Mouse (Mus musculus) CD4-positive naive resting alpha-beta T cell, adult 57 days (primary cell): ENCODE results near the gene Eif3f. TPM values are rescaled to one million over a fixed set of nuclear protein-coding genes. Genes with fewer than 3 reads are reported as not detected.

Source experiments
- total RNA-seq: library from RNA; stranded (reverse); gene quantifications from one replicate; pipeline ENCODE4 v1.2.4, GENCODE M21; 2023

Eif3f gene
- total RNA-seq, result 250 TPM

GRCm38 (mm10) chr7:108933794-108934731 is at the start of gene Eif3f:
Gene Eif3f, plus strand, starts transcription at chr7:108934417.

DNA sequence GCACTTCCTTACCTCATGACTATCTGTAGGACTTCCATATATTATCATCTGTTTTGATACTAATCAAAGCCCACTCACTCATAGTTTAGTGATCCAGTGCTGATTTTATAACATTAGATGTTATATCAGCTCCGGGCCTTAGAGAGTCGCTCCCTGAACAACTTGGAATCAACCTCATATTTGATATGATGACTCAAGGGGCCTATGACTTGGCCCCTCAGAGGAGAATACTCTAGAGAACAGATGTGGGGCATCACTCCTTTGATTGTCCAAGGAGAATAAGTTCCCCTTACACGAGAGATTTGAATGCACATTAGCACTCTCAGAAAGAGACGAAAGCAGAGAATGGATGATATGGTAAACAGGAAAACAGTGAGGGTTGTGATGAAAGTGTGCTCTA is 49.3 kb upstream of the Eif3f start, which contains the start of gene Olfr518:
Gene Olfr518, minus strand, starts transcription at position 101 of the 400 bp plus-strand sequence.

DNA sequence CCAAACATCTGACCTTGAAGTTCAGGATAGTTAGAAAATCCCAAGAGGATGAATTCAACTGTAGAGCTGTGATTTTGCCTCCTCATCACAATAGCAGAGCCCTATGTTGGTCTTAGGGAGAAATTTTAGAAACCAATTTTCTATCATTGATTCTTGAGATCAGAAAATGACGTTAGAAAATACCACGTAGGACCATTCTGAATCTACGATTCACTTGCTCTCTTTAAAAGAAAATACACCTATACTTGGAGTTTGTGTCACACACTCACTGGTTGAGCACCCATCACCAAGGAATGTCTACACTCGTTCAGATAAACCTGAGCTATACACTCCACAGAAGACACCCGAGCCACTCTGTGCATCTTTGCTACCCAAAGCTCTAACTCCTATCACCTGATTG is 39.9 kb upstream of the Eif3f start, which contains the start of gene Olfr519:
Gene Olfr519, minus strand, starts transcription at position 101 of the 400 bp plus-strand sequence.

GRCm38 (mm10) chr7:108929726-108930393 is 4.4 kb upstream of the Eif3f start, which contains the start of gene Nlrp10:
Gene Nlrp10, minus strand, starts transcription at chr7:108930178.

DNA sequence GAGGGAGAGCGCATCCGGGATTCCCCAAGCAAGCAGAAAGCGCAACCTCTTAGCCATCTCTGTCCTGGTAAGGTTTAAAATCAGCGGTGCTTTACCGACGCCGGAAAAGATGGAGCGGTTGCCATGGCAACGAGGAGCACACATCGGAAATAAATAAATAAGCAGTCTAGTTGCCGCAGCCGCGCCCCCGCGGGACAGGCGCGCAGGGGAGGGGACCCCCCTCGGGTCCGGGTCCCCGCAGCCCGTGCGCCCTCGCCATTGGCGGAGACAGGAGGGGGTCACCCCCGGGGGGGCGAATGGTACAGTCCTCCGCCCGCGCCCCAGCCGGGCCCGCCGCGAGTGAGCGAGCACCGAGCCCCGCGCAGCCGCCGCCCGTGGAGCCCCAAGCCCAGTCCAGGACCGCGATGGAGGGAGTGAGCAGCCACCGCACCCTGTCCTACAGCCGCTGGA is 16.1 kb downstream of the Eif3f start, which contains the start of gene Tub:
Gene Tub, plus strand, starts transcription at position 27 of the 450 bp plus-strand sequence.

Other genes with a start within 250 kb of the Eif3f start
- gene Olfr512, start 221.1 kb upstream of the Eif3f start, total RNA-seq, result not detected
- gene Olfr513, start 183.4 kb upstream of the Eif3f start, total RNA-seq, result not detected
- not detected for gene Olfr514, start 108.4 kb upstream of the Eif3f start, total RNA-seq
- not detected for gene Olfr516, start 83.9 kb upstream of the Eif3f start, total RNA-seq
- gene Olfr517, start 62.0 kb upstream of the Eif3f start, total RNA-seq, result not detected
- not detected for gene Olfr518, start 49.4 kb upstream of the Eif3f start, total RNA-seq
- not detected for gene Olfr519, start 40.0 kb upstream of the Eif3f start, total RNA-seq
- 0.18 TPM for gene Nlrp10, start 4.2 kb upstream of the Eif3f start, total RNA-seq
- 1.7 TPM for gene Tub, start 15.9 kb downstream of the Eif3f start, total RNA-seq
- gene Ric3, start 148.9 kb downstream of the Eif3f start, total RNA-seq, result not detected
- gene Lmo1, start 240.8 kb downstream of the Eif3f start, total RNA-seq, result not detected